Mouse (Mus musculus) adrenal gland, postnatal 14 days (tissue): ENCODE data around the gene C1qc. TPM values are rescaled to one million over a fixed set of nuclear protein-coding genes. Genes with fewer than 3 reads are reported as not detected.
A peak's percentile ranks its signal among the peaks of the same experiment; 100 is the strongest.

Experiments
- DNase-seq: peaks from one replicate; pipeline ENCODE4 v3.0.0; 2021; ENCODE audit warnings: mixed read lengths
- total RNA-seq: library from RNA; stranded (reverse); gene quantifications from 2 replicates; pipeline ENCODE4 v1.2.3, GENCODE M21; 2021

Gene C1qc
- total RNA-seq, 1 experiment from 2014 or later = 23.6 TPM

GRCm38 (mm10) chr4:136895861-136896260 is 3.0 kb upstream of the C1qc start:
- DNase-seq = no peak

GRCm38 (mm10) chr4:136894821-136895220 is 2.0 kb upstream of the C1qc start:
- no peak for DNase-seq

- peak; percentile 56 for DNase-seq
Observed at GRCm38 (mm10) chr4:136893691-136894543, 1.1 kb upstream of the C1qc start.

- no peak for DNase-seq
Observed at GRCm38 (mm10) chr4:136892371-136892770, 494 bp downstream of the C1qc start.

- no peak for DNase-seq
Observed at GRCm38 (mm10) chr4:136891115-136891514, 1.8 kb downstream of the C1qc start.

- DNase-seq = no peak
Observed at GRCm38 (mm10) chr4:136889981-136890380, 2.9 kb downstream of the C1qc start.

GRCm38 (mm10) chr4:136887714-136888113 is 5.2 kb downstream of the C1qc start:
- DNase-seq = no peak

GRCm38 (mm10) chr4:136886101-136886500 is 6.8 kb downstream of the C1qc start, which contains the start of gene C1qb:
Gene C1qb (minus strand): TSS chr4:136886187.
- no peak for DNase-seq

- peak; percentile 26 for DNase-seq
Observed at GRCm38 (mm10) chr4:136878601-136879000, 14.3 kb downstream of the C1qc start.

- DNase-seq = no peak
Observed at GRCm38 (mm10) chr4:136878171-136878570, 14.7 kb downstream of the C1qc start.

GRCm38 (mm10) chr4:136876971-136877370 is 15.9 kb downstream of the C1qc start:
- peak; percentile 75 for DNase-seq

GRCm38 (mm10) chr4:136875012-136875411 is 17.9 kb downstream of the C1qc start:
- no peak for DNase-seq

- DNase-seq = no peak
Observed at GRCm38 (mm10) chr4:136868371-136868770, 24.5 kb downstream of the C1qc start.

- no peak for DNase-seq
Observed at GRCm38 (mm10) chr4:136867690-136868345, 25.0 kb downstream of the C1qc start.

- no peak for DNase-seq
Observed at GRCm38 (mm10) chr4:136865531-136865930, 27.3 kb downstream of the C1qc start.

GRCm38 (mm10) chr4:136864751-136865470 is 28.0 kb downstream of the C1qc start:
- no peak for DNase-seq

GRCm38 (mm10) chr4:136863517-136863916 is 29.3 kb downstream of the C1qc start:
- DNase-seq = no peak

- DNase-seq = no peak
Observed at GRCm38 (mm10) chr4:136862411-136862810, 30.5 kb downstream of the C1qc start.

- DNase-seq = no peak
Observed at GRCm38 (mm10) chr4:136861806-136862205, 31.1 kb downstream of the C1qc start.

- no peak for DNase-seq
Observed at GRCm38 (mm10) chr4:136860022-136860421, 32.8 kb downstream of the C1qc start.

GRCm38 (mm10) chr4:136855081-136855480 is 37.8 kb downstream of the C1qc start:
- peak; percentile 37 for DNase-seq

GRCm38 (mm10) chr4:136852989-136853388 is 39.9 kb downstream of the C1qc start:
- DNase-seq = no peak

- no peak for DNase-seq
Observed at GRCm38 (mm10) chr4:136852119-136852518, 40.7 kb downstream of the C1qc start.
